Mouse (Mus musculus) layer of hippocampus, adult 8-10 months (tissue): ENCODE results near the gene Churc1. TPM values are rescaled to one million over a fixed set of nuclear protein-coding genes. Genes with fewer than 3 reads are reported as not detected.
A peak's percentile ranks its signal among the peaks of the same experiment; 100 is the strongest.
"Not testable (repeated sequence)": the region's sequence is repeated elsewhere in the genome, so short reads cannot be mapped to it uniquely, and the experiment has no call there.

Source experiments
- DNase-seq, 2 experiments: peaks; one replicate each; pipeline ENCODE4 v3.0.0; 2022; ENCODE audit warnings: low spot score in 2 of 2
- total RNA-seq, 4 experiments: library from RNA; stranded (reverse); gene quantifications; 2 replicates each; pipeline ENCODE4 v1.2.4; 2022

The Churc1 gene
- total RNA-seq, 4 experiments from 2014 or later, result 32.5 to 43.5 (median 37.7) TPM

DNA sequence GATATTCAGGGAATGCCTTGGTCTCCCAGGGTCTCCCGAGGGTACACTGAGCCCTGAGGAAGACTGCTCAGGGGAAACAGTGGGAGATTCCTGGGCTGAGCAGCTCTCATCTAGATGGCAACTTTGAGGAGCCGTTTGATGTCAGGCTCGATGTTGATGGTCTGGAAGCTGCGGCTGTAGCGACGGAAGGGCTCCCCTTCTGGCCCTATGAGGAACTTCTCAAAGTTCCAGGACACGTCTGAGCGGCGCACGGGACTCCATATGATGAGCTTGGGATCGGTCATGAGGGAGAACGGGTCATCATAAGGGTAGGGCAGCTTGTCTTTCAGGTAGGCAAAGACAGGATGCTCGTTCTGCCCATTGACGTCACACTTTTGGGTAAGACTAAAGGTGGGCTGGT lies 27.2 kb downstream of the Churc1 start:
- DNase-seq, result not testable (repeated sequence)

GRCm38 (mm10) chr12:76795350-76795749 lies 30.0 kb downstream of the Churc1 start, which contains the start of gene Gpx2:
Gene Gpx2, minus strand, starts transcription at chr12:76795554.
- DNase-seq, result no peak

DNA sequence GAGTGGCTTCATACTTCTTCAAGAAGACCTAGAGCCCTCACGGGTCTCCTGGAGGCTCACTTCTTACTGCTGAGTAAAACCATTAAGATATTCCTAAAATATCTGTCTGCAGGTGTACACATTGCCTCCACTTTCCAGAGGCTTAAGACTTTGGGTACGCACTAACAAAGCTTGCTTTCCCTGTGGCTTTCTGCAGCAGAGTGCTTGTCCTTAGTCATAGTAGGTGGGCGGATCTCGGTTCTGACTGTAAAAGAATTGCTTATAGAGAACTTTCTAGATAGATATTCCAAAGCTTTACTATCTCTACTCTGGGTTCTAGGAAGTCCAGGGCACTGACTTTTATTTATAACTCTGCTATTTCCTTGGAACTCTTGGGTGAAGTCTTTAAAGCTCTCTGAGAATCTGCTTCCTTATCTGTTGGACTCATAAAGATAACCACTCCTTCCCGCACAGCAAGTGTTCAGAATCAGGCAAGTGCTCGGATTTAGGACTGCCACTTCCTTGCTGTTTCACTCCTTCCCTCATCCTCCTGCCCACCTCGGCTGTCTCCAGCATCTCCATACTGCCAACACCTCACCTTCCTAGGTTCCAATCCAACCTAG lies 31.7 kb downstream of the Churc1 start:
- no peak for DNase-seq

DNA sequence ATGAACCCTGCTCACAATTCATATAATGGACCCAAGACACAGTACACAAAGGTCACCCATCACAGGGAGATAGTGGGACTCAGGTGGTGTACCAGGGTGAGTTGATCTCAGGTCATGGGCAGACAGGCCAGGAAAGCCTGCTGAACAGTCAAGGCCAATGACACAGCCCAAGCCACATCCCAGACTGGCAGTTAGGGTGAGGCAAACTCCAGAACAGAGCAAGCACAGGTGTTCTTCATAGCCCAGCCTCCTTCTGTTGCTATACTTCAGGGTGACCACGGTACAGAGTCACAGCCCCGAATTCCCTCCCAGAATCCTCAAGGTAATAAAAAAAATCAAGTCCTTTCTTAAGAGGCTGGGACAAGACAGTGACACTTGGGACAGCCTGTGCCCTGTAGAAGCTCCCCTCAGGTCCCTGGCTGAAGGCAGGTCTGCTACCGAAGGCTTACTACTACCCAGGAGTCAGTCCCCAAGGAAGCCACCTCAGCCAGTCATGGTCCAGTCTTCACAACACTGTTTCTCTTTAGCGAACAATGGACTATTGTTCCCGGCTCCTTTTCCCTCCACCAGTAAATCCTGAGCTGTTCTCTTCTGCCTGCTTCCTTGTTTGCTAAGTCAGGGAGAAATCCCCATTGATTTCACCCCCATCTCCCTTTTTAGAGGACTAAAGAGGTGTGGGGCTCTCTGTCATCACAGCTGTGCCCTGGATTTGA lies 32.8 kb downstream of the Churc1 start:
- DNase-seq, result no peak

- DNase-seq, result no peak
These were observed 37.7 kb downstream of the Churc1 start for GRCm38 (mm10) chr12:76803028-76803427.

DNA sequence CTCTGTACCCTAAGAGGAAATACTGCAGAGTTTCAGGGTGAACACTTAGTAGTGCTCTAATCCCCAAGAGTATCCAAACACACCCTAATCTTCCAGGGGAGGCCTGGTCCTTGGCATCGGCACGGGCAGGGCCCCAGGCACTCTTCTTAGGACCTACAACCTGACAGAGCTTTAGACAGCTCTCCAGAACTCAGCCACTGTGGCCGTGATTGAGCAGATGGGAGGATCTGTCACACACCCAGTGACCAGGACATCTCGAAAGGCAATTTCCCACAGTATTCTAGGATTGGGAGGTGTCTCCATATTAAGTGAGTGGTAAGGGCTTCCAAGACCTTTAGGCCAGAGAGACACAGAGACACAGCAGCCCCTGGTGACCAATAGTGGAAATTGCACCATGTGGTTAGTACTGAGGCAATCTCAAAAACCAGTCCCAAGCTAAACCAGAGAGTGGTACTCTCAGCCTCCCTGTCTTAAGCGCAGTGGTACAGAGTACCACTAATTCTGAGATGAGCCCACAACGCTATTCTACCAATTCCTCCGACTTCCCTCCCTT lies 38.4 kb downstream of the Churc1 start:
- DNase-seq, result peak in 1 of 2 experiments; percentile 47

DNA sequence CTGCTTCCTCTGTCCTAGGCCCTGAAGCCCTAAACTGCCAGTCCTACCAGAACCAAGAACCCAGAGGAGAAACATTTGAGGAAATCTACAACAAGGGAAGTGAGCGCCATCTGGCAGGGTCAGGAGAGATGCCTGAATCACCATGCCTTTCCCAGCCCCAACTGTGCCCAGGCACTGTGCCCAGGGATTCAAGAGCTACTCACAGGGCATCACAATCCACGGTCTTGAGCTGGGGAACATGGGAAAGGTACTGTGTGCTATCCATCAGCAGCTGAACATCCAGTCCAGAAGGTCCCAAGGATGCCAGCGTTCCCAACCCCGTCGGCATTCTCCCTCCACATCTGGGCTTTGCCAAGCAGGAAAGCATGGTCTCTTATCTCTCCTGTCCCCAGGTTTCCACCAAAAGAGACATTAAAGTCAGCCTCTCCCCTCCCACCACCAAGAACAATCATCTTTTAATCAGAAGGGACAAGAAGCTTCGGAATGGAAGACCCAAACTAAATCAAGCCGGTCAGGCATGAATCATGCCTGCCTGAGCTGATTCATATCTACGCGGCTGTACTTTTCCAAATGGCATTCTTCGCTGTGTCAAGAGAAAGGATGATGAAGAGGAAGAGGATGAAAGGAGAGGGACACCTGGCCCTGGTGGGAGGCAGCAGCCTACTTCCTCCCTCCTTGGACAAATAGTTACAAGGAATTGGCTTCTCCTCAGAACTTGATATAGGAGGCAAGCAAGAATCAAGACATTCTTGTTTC lies 39.9 kb downstream of the Churc1 start:
- DNase-seq, result no peak

- no peak for DNase-seq
These were observed 42.5 kb downstream of the Churc1 start for GRCm38 (mm10) chr12:76807796-76808195.

GRCm38 (mm10) chr12:76810491-76810890 lies 45.2 kb downstream of the Churc1 start:
- DNase-seq, result no peak

GRCm38 (mm10) chr12:76811006-76811405 lies 45.7 kb downstream of the Churc1 start:
- DNase-seq, result no peak

GRCm38 (mm10) chr12:76813543-76813942 lies 48.2 kb downstream of the Churc1 start:
- no peak for DNase-seq

DNA sequence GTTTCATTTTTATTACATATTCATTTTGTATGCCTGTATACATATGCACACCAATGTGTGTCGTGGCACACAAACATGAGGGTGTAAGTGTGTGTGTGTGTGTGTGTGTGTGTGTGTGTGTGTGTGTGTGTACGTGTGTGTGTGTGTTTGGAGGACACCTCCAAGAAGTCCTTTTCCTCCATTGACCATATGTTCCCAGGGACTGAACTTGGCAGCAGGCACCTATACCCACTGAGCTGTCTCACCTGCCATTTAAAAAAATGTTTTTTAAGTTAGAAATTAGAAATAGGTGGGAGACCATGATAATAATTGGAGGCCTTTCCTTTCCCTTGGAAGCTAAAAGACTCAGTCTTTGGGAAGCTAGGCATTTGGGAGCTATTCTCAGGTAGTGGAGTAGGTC lies 48.8 kb downstream of the Churc1 start:
- no peak for DNase-seq

GRCm38 (mm10) chr12:76816720-76817119 lies 51.4 kb downstream of the Churc1 start:
- DNase-seq, result no peak

- no peak for DNase-seq
These were observed 51.8 kb downstream of the Churc1 start for GRCm38 (mm10) chr12:76817176-76817575.

GRCm38 (mm10) chr12:76818120-76818519 lies 52.8 kb downstream of the Churc1 start:
- DNase-seq, result no peak

DNA sequence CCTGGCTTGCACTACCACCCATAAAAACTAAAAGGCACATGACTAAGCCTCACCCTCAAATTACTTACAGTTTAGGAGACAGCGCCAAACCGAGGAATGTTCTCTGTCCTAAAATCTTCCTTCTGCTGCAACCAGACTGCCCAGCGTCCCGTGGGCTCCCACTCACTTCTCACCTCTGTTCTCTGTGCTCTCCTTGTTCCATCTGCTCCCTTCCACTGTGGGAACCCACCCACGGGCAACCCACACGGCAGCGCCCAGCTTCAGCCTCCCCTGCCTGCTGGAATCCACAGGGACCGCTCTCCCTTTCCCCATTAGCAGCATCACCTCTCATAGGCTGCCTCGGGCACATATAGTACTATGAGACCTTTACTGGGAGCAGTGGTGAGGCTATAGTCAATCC lies 53.6 kb downstream of the Churc1 start:
- peak; percentile 60 to 65 for DNase-seq

DNA sequence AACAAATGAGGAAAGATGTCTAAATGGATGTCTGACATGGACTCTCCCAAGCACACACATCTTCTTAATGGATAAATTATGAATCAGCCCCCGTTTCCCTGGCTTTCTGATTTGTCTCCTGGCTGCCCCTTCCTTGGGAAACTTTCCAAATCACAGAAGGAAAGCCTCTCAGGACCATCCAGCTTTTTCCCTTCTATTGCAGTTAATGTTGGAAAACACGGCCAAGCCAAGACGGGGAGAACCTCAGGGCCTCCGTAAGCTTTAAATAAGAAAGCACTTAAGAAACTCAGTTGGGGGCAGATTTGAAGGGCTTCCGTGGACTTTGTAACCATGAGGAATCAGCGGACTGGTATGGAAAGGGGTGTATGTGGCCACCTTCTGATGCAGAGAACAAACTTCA lies 54.5 kb downstream of the Churc1 start:
- DNase-seq, result no peak

GRCm38 (mm10) chr12:76820615-76821014 lies 55.3 kb downstream of the Churc1 start:
- DNase-seq, result no peak

- peak in 1 of 2 experiments; percentile 38 for DNase-seq
These were observed 56.8 kb downstream of the Churc1 start for GRCm38 (mm10) chr12:76822002-76822650.

DNA sequence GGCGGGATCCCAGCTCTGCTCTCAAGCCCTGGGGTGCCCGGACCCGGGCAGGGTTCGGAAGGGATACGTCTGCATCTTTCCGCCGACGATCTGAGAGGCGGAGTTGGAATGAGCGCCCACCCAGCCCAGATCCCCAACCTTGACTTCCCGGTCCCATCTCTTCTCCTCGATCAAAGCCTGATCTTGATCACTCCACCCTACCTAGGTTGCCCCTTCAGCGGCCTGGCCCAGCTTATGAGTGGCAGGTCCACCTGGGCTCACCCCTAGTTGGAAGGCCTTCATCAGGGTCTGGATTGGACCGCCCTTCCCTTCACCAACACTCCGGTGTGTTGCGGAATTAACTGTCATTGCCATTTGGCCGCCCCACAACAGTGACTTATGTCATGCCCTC lies 57.3 kb downstream of the Churc1 start, which contains the start of gene Rab15:
TSS of gene Rab15 (minus strand) at position 258 of the 391 bp plus-strand sequence.
- DNase-seq, result no peak

DNA sequence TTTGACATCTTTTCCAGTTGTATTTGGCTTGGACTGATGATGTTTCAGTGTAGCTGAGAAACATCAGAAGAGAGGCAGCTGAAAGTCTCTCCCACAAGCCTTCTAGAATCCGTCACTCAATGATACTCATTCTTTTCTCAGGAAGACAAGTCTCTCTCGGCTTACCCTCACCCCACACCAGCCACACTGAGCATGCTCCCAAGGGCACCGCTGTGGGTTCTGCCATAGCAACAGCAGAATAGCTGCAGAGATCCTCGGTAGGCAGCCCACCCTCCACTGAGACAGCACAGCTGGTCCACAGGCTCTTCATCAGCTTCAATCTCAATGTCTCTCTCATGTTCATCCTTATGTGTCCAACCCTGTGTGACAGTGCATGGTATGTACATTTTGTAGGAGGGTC lies 59.9 kb downstream of the Churc1 start:
- no peak for DNase-seq
